Comparison of ENCODE assay signal across 16 mouse cellular contexts in genomic region chr3:37765971-37766370, GRCm38 (mm10).
"Had no signal": no experiment of that assay in that cellular context is flagged by ENCODE, and none has a peak within 500 bp of the region (broad histone marks: within the 10 kb centered on the region; RNA-seq: fewer than 3 reads in every experiment).

No protein-coding gene starts in this region.

- H3K36me3 ChIP-seq: limb, embryonic 12.5 days; liver, embryonic 13.5 days; lung, embryonic 15.5 days; midbrain, embryonic 13.5 days had no signal

- H3K27me3 ChIP-seq: limb, embryonic 12.5 days; liver, embryonic 13.5 days; lung, embryonic 15.5 days had no signal

- ATAC-seq: liver, postnatal 0 days; midbrain, embryonic 13.5 days had no signal

- H3K4me3 ChIP-seq: limb, embryonic 12.5 days; liver, embryonic 13.5 days; lung, embryonic 15.5 days; midbrain, embryonic 13.5 days had no signal

- H3K27ac ChIP-seq: kidney, postnatal 0 days; limb, embryonic 12.5 days; liver, embryonic 13.5 days; macrophage; midbrain, embryonic 13.5 days had no signal

- H3K9ac ChIP-seq: limb, embryonic 12.5 days; liver, embryonic 13.5 days; liver, postnatal 0 days; lung, embryonic 15.5 days; midbrain, embryonic 13.5 days had no signal

- H3K4me2 ChIP-seq: limb, embryonic 12.5 days; liver, embryonic 13.5 days; lung, embryonic 15.5 days; midbrain, embryonic 13.5 days had no signal

- H3K9me3 ChIP-seq: limb, embryonic 12.5 days; liver, embryonic 13.5 days; lung, embryonic 15.5 days; midbrain, embryonic 13.5 days had no signal

- DNase-seq: kidney, adult 11 months; kidney, postnatal 36 days; layer of hippocampus, adult 9-11 months; layer of hippocampus, postnatal 36 days; liver; liver, embryonic 13.5 days; liver, postnatal 0 days; lung, postnatal 14 days; right cerebral cortex, postnatal 14 days; thymus, adult 2 months; thymus, postnatal 25 days had no signal
